Mouse (Mus musculus) left cerebral cortex, adult 18-20 months (tissue): Measurements from ENCODE around the gene Lrrc3b. TPM values are rescaled to one million over a fixed set of nuclear protein-coding genes. Genes with fewer than 3 reads are reported as not detected.

Experiments used
- DNase-seq, 2 experiments: peaks; one replicate each; pipeline ENCODE4 v3.0.0; 2021 to 2022; ENCODE audit warnings: low spot score in 2 of 2, mixed read lengths in 1 of 2
- total RNA-seq, 2 experiments: library from RNA; stranded (reverse); gene quantifications; 2 replicates each; pipeline ENCODE4 v1.2.3; 2021

Lrrc3b gene
- total RNA-seq, 2 experiments from 2014 or later = 18.4 to 19.7 TPM

- no peak for DNase-seq
Observed at GRCm38 (mm10) chr14:15354299-15354698, 84.5 kb downstream of the Lrrc3b start.

GRCm38 (mm10) chr14:15333130-15333529 is 105.7 kb downstream of the Lrrc3b start:
- no peak for DNase-seq

GRCm38 (mm10) chr14:15331370-15331769 is 107.4 kb downstream of the Lrrc3b start:
- DNase-seq = no peak

- no peak for DNase-seq
Observed at GRCm38 (mm10) chr14:15330155-15330554, 108.6 kb downstream of the Lrrc3b start.

- no peak for DNase-seq
Observed at GRCm38 (mm10) chr14:15325872-15326271, 112.9 kb downstream of the Lrrc3b start.

GRCm38 (mm10) chr14:15322441-15323123 is 116.2 kb downstream of the Lrrc3b start:
- no peak for DNase-seq

GRCm38 (mm10) chr14:15319399-15319915 is 119.3 kb downstream of the Lrrc3b start:
- no peak for DNase-seq

GRCm38 (mm10) chr14:15308576-15308975 is 130.2 kb downstream of the Lrrc3b start:
- DNase-seq = peak in 1 of 2 experiments; percentile 31
